Mouse (Mus musculus) lung, postnatal 0 days (tissue): ENCODE results near the gene Ntng2.
A peak's percentile ranks its signal among the peaks of the same experiment; 100 is the strongest.

ENCODE experiments used
- CTCF ChIP-seq: IDR thresholded peaks from 2 replicates; pipeline ENCODE4 v1.5.1; 2016; ENCODE audit warnings: antibody characterized with exemption, mild to moderate bottlenecking
- EP300 ChIP-seq: IDR thresholded peaks from 2 replicates; pipeline ENCODE4 v1.6.1; 2016; ENCODE audit warnings: antibody characterized with exemption, mild to moderate bottlenecking, control low read depth

DNA sequence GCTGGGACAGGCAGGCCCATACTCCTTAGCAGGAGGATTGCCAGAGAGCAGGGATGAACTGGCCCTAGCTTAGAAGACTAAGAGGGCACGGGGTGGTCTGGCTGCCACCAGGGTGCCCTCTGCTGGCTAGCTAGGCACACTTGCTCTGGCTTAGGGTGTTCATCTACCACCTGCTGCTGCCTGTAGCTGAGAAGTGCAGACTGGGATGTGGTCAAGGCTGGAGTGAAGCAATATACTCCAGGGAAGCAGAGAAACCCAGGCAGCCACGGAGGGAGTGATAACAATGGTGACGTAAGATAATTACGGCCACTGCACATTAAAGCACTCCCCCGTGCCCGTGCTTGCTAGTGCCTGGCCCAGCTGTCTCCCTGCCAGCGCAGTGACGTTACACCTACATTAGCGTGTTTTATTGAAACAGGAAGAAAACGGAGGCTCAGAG, 7.4 kb downstream of the Ntng2 start:
- TF ChIP-seq CTCF = peak; percentile 54
- TF ChIP-seq EP300 = no peak
